Mouse (Mus musculus): ENCODE results near the gene Olfr222.
"Not testable (repeated sequence)": the region's sequence is repeated elsewhere in the genome, so short reads cannot be mapped to it uniquely, and the experiment has no call there.

Gene Olfr222

DNA sequence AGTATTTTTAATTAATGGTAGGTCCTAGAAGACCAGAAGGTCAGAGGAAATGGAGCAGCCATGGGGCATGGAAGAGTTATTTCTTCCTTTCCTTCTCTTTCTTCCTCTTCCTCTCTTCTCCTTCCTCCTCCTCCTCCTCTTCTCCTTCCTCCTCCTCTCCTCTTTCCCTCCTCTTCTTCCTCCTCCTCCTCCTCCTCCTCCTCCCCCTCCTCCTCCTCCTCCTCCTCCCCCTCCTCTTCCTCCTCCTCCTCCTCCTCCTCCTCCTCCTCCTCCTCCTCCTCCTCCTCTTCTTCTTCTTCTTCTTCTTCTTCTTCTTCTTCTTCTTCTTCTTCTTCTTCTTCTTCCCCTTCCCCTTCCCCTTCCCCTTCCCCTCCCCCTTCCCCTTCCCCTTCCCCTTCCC is at the start of gene Olfr222:
TSS of gene Olfr222 (minus strand) at position 101 of the 400 bp plus-strand sequence.
- not testable (repeated sequence) for DNase-seq (ENCODE audit: low read depth in 2 of 2, low spot score in 2 of 2)

DNA sequence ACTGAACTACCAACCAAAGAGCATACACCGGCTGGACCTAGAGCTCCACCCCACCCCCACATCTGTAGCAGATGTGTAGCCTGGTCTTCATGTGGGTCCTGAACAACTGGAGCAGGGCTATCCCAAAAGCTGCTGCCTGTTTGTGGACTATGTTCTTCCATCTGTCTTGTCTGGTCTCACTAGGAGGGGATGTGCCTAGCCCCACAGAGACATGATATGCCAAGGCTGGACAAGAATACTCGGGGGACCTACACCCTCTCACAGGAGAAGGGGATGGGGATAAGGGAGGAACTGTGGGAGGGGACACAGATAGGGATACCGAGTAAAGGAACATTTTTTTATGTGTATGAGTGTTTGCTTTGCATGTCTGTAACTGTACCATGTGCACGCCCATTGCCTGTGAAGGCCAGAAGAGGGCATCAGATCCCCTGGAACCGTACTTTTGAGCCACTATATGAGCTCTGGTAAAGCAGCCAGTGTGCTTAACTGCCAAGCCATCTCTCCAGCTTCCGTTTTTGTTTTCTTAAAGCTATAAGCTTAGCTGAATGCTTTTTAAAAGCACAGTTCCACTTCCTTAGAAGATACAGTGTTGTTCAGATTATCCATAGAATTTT is 48.1 kb upstream of the Olfr222 start:
- peak in 1 of 2 experiments; percentile 19 for DNase-seq (ENCODE audit: low read depth in 2 of 2, low spot score in 2 of 2)

DNA sequence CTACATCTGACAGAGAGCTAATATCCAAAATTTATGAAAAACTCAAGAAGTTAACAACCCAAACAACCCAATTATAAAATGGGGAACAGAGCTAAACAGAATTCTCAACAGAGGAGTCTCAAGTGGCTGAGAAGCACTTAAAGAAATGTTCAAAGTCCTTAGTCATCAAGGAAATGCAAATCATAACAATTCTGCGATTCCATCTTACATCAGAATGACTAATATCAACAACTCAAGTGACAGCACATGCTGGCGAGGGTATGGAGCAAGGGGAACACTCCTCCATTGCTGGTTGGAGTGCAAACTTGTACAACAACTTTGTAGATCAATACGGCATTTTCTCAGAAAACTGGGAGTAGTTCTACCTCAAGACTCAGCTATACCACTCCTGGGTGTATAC is 46.2 kb upstream of the Olfr222 start:
- no peak for DNase-seq (ENCODE audit: low read depth in 2 of 2, low spot score in 2 of 2)

DNA sequence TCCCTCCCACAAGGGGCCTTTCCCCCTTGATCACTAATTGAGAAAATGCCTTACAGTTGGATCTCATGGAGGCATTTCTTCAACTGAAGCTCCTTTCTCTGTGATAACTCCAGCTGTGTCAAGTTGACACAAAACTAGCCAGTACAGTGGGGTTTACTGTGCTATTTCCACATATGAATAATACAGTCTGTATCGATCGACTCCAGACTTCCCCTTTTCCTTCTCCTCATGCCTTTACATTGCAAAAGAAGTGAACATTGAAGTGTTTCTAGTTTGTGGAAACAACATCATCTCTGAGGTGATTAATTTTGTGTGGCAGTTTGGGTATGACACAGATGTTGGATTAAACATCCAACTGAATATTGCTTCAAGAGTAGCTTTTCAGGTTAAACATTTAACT is 41.0 kb upstream of the Olfr222 start:
- not testable (repeated sequence) for DNase-seq (ENCODE audit: low read depth in 2 of 2, low spot score in 2 of 2)

DNA sequence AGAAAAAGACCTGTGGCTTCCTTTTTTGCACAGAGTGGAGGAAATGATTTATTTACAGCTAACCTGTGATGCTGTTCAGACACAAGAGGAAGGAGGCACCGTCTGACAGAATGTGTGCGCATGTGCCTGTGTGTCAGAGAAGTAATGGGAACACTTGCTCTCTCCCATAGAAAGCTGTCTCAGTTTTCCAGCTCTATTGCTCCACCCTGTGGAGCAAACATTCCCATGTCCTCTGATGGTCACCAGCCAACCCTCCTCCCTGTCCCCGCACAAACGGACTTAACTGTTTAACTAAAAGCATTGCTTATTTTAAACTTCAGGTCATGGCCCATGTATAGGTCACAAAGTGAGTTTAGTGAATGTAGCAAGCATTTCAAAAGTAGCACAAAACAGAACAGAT is 38.1 kb upstream of the Olfr222 start:
- DNase-seq (ENCODE audit: low read depth in 2 of 2, low spot score in 2 of 2): no peak

DNA sequence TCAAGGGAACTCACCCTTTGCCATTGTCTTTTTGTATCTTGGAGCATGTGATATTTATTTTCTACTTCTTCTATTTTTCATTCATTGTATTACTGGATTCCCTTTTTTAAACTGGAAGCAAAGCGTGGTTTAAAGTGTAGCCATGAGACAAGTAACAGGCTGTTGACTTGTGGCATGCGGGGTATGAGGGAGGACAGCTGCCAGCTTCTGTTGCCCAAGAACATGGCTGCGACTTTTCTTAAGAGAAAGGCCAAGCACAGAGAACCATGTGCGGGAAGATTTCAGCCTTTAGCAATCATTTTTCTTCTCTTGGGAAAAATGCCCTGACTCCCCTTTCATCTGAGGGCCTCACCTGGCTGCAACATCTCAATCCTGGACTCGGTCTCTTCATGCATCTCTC is 35.6 kb upstream of the Olfr222 start:
- no peak for DNase-seq (ENCODE audit: low read depth in 2 of 2, low spot score in 2 of 2)

DNA sequence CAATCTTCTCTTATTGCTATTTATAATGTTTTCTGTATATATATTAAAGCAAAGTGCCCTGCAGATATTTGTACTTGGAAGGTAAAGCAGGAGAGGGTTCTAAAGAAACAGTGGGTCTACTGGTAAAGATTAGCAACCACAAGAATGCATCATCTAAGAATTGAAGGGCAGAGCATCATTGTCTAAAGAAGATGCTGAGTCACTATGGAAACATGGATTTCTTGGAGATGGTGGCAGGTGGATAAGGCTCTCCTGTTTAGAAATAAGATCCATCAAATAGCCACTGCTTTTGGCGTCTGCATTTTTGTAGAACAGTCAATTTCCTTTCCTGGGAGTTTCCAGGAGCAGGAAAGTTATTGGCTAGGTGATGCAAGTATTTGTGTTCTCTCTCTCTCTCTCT is 26.3 kb upstream of the Olfr222 start:
- DNase-seq (ENCODE audit: low read depth in 2 of 2, low spot score in 2 of 2): no peak

DNA sequence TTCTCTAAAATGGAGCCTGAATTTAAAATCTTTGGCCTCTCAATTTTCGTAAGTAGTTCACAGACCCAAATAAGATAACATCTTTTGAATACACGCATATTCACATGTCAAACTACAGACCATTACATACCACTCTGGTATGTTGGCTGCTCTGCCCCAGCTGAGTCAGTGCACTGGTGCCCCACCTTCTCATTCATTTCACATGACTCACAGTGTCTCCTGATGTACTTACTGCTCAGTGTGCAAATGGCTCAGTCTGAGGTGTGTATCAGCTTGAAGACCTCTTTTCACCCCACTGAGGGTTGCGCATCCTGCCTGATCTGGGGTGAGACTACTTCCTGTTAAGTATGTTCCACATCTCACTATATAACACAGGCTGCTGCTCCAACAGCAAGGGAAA is 24.8 kb upstream of the Olfr222 start:
- DNase-seq (ENCODE audit: low read depth in 2 of 2, low spot score in 2 of 2): no peak

DNA sequence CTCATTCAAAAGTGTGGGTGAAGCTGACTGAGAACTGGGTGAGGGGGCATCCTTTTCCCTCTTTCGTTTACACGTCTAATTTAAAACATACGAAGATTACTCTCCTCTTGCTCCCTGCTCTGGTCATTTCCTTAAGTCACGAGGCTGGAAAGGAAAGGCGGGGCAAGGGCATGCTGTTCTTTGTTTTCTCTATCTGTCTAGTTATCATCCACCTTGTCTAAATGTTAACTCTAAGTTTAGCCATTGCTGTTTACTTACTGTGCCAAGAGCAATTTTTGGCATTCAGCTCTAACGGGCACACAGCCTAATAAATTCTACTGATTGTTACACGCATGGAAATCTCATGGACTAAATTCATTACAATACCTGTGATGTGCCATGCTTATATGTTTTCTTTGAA is 23.2 kb upstream of the Olfr222 start:
- no peak for DNase-seq (ENCODE audit: low read depth in 2 of 2, low spot score in 2 of 2)

DNA sequence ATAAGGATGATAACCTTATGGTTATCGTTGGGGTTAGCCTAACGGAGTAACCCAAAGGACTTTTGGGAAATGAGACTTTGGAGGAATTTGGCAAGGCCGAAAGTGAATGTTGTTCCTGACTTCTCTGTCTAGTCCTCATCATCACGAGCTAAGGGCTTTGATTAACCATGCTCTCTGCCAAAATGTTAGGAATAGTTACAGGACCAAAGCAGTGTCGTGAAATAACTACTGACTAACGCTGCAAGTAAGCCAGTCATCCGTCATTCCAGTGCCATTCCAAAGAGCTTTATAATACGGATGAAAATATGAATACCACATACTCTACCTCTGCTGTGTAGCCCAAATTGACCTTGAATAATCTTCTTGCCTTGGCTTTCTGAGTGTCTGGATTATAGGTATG is 20.9 kb upstream of the Olfr222 start:
- DNase-seq (ENCODE audit: low read depth in 2 of 2, low spot score in 2 of 2): no peak

DNA sequence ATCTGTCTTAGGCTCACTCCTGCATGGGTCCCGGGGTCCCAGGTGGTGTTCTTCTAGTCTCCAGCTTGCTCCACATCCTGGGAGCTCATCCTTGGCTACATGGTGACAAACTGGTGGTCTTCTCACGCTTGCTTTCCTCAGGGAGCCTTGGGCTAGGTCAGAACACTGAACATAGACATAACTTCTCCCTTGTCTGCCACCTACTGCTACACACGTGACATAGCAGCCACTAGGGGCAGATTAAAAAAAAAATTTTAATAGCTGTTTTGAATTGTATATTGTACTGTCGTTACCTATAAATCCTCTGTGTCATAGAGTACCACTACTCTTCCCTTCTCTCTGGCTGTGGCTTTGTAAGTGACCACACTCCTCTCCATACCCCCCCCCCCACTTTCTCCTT is 20.1 kb upstream of the Olfr222 start:
- no peak for DNase-seq (ENCODE audit: low read depth in 2 of 2, low spot score in 2 of 2)

DNA sequence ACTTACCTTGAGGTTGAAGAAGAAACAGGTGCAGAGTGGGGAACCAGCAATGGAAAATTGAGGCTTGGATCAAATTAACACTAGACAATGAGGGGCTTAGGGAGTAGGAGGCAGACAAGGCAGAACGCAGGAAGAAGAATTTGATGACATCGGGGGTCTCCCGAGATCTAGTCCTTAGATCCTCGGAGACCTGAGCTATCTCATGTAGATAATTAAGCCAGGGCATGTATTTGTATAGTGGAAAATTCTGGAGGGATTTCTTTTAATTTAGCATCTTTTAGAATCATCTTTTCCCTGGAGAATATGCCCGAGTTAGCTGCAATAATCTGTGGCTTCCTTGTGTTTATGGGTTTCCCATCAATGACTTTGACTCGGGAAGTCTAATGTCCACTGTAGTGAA is 17.2 kb upstream of the Olfr222 start, which contains the start of gene Olfr223:
TSS of gene Olfr223 (minus strand) at position 101 of the 400 bp plus-strand sequence.
- DNase-seq (ENCODE audit: low read depth in 2 of 2, low spot score in 2 of 2): no peak

DNA sequence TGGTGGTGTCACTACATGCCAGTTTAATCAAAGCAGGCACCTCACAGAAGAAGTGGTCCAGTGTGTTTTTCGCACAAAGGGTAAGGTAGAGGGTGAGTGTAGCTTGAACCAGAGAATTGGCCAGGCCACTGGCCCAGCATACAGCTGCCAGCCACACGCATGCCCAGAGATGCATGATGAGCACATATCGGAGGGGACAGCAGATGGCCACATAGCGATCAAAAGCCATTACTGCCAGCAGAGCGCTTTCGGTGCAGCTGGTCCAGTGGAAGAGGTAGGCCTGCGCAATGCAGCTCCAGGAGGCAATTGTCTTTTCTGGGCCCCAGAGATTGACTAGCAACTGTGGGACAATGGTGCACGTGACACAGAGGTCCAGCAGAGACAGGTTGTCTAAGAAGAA is 13.5 kb upstream of the Olfr222 start:
- no peak for DNase-seq (ENCODE audit: low read depth in 2 of 2, low spot score in 2 of 2)

DNA sequence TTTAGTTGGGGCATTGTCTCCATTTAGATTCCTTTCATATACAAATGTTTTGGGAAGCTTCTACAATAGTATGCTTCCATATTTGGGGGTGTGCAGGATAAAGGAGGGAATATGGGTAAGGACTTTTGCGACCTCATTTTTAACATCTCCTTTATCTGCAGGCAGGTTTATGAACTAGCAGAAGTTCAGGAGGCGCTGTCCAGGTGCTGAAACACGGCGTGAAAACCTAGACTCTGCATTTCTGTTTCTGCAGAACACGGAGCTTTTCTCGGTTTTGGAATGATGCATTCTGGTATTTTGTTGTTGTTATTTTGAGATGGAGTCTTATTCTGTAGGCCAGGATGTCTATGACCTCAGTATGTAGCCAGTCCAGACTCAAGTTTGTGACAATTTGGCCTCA is 8.5 kb upstream of the Olfr222 start:
- no peak for DNase-seq (ENCODE audit: low read depth in 2 of 2, low spot score in 2 of 2)

DNA sequence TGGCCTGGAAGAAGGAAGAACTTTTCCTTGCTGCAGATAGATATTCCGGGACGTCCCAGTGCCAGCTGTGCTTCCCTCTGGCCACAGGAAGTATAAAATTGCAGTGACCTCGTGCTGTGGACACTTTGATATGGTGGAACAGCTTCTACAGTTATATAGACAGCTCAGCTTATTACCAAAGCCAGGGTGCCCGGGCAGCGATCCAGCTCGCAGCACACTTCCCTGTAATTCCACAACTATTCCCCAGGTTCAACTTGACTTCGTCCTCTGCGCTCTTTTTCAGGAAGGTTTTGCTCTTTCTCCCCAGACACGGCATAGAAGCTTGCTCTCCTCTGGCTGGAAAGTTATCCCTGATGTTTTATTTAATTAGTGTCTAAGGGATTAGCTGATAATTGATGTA is 309 bp downstream of the Olfr222 start:
- DNase-seq (ENCODE audit: low read depth in 2 of 2, low spot score in 2 of 2): no peak

DNA sequence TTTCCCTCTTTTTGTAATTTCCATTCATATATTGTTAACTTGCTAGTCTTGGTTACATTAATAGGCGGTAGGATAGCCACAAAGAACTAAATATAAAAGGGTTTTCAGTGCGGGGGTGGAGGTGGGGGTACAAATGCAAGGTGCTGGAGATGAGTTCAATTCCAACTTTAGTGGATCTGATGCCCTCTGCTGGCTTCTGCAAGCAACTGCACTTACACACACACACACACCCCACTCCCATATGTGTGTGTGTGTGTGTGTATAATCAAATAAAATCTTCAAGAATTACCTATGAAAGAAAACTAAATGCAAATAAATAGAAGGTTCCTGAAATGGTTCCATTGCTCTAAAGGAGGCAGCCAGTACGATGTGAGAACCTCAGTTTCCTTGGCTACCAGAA is 6.7 kb downstream of the Olfr222 start:
- DNase-seq (ENCODE audit: low read depth in 2 of 2, low spot score in 2 of 2): no peak

DNA sequence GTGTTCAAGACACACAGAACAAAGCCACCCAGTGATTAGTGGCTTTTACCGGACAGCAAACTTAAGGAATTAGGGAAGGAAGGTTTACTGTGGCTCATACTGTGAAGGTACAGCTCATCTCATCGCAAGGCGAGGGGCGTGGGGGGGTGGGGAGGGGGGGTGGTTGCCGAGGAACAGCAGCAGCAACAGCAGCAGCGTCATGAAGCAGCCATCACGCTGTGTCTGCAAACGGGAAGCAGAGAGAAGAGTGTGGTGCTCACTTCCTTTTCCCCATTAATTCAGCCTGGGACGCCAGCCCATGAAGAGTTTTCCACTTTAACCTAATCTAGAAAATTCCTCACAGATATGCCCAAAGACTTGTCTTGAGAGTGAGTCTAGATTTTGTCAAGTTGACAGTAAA is 13.2 kb downstream of the Olfr222 start:
- no peak for DNase-seq (ENCODE audit: low read depth in 2 of 2, low spot score in 2 of 2)

DNA sequence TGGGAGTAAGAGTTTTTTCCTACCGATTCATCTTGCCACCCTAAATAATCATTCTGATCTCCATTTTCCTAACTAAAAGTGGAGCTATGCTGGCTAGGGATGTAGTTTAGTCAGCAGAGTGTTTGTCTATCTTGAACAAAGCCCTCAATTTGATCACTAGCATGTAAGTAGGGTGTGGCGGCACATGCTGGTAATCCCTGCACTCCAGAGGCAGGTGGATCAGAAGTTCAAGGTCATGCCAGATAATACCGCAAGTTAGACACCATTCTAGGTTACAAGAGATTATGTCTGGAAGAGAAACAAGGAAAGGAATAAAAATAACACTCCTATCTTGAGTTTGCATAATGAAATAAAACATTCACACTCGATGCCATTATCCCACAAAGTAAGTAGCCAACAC is 13.7 kb downstream of the Olfr222 start:
- DNase-seq (ENCODE audit: low read depth in 2 of 2, low spot score in 2 of 2): no peak

DNA sequence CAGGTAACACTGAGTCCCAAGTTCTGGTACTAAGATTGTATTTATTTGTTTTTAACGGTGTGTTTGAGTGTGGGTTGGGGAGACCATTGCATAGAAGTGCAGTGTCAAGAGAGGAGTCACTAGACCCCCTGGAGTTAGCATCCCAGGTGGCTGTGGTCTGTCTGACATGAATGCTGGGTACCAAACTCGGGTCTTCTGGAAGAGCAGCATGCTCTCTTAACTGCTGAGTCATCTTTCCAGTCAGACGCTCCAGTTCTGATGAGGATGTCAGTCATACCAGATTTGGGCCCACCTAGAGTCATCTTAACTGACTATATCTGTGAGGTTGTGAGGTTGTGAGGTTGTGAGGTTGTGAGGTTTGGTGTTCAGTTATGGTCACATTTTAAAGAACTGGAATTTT is 15.1 kb downstream of the Olfr222 start:
- DNase-seq (ENCODE audit: low read depth in 2 of 2, low spot score in 2 of 2): no peak

DNA sequence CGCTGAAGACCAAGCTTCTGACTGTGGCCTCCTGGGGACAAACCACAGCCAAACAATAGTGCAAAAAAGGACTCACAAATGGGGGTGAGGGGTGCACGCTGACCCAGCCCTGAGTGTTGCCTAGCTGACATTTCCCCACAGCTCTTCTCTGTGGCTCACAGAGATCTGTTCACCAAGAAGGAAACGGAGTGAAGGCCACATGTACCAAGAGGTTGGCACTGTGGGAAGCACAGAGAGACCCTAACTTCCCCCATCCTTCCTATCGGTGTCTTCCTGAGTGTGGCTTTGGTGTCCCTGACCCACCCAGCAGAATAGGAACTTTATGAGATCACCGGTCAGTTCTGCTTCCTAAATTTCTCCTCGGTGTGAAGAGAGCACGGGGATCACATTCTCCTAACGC is 21.5 kb downstream of the Olfr222 start:
- no peak for DNase-seq (ENCODE audit: low read depth in 2 of 2, low spot score in 2 of 2)

DNA sequence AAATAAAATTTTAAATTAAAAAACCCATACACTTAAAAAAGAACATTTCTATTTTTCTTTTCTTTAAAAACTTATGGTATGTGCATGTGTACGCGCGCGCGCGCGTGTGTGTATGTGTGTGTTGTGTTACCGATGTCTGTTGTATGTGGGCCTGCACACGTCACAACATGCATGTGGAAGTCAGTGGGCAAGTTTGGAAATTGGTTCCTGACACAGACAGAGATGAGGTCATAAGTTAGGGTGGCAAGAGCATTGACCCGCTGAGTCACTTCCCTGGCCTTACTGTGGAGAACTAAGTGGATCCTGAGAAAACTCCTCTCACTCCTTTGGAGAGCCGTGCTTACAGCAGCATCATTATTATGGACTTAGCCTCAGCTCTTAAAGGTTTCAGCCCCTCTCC is 21.9 kb downstream of the Olfr222 start:
- no peak for DNase-seq (ENCODE audit: low read depth in 2 of 2, low spot score in 2 of 2)

DNA sequence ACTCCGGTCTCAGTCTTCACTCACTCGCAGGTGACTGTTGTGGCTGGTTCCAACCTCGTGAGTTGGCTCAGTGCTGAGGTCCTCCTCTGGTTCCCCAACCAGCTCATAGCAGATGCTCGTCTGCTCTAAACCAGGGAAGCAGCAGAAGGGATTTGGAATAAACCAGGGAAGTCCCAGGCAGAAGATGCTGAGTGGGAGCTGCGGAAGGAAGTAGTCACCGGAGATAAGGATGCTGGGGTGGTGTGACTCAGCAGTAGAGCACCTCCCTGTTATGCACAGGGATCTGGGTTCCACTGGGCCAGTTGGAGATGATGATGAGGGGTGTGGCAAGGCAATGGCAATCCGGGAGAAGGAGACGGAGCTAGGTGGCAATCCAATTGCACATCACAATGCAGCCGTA is 32.0 kb downstream of the Olfr222 start:
- no peak for DNase-seq (ENCODE audit: low read depth in 2 of 2, low spot score in 2 of 2)

DNA sequence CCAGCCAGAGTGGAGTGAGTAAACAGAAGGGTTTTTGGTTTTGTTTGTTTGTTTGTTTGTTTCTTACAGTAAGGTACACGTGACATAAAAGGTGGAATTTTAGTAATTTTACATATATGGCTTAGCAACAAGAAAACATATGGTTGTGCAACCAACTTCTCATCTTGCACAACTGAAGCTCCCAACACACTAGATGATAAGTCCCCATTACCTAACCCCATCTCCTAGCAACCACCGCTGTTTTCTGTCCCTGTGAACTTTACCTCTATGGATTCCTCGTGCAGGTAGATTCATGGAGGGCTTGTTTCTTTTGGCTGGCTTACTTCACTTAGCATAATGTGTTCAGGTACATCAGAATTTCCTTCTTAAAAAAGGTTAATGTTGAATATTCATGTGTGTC is 32.7 kb downstream of the Olfr222 start:
- DNase-seq (ENCODE audit: low read depth in 2 of 2, low spot score in 2 of 2): no peak

DNA sequence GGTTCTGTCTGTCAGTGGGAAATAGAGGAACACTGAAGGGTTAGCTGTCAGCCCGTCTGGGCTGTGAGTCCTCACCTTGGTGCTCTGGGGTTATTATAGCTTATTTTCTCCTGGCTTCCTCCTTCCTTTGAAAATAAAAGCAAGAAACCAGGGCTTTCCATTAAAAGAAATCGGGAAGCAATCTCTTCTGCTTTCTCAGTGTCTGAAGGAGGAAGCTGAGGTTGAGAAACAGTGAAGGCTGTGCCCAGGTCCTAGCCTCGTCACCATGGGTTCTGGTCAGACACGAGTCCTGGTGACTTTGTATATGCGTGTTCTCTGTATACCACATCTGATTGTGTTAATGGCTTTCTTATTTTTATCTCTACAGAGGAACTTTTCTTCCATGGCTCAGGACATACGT is 33.6 kb downstream of the Olfr222 start:
- no peak for DNase-seq (ENCODE audit: low read depth in 2 of 2, low spot score in 2 of 2)

Measured in CD8-positive naive resting alpha-beta T cell, adult 2 months (primary cell).